Mouse (Mus musculus) stomach, embryonic 14.5 days (tissue): Measurements from ENCODE around the gene Gm3468. TPM values are rescaled to one million over a fixed set of nuclear protein-coding genes. Genes with fewer than 3 reads are reported as not detected.
A peak's percentile ranks its signal among the peaks of the same experiment; 100 is the strongest.
"Not testable (repeated sequence)": the region's sequence is repeated elsewhere in the genome, so short reads cannot be mapped to it uniquely, and the experiment has no call there.

ENCODE experiments used
- ATAC-seq: fragments of 200-750 bp; cut with Nextera tagmentation; 2 replicates; pipeline ENCODE4 v1.8.0; 2017; ENCODE audit warnings: low read depth, moderate TSS enrichment; ENCODE audit not compliant: insufficient number of reproducible peaks, insufficient read depth, low FRiP score
- H3K27ac ChIP-seq: fragments of 300-500 bp; sonication (generic); 2 replicates; pipeline ENCODE4 v1.5.1; 2014; ENCODE audit warnings: mild to moderate bottlenecking, low read length, moderate library complexity, mixed read lengths
- H3K27me3 ChIP-seq: fragments of 300-500 bp; sonication (generic); 2 replicates; pipeline ENCODE4 v1.6.1; 2014; ENCODE audit warnings: low read length, control low read depth, mixed read lengths; ENCODE audit not compliant: control insufficient read depth, insufficient read depth
- H3K36me3 ChIP-seq: fragments of 300-500 bp; sonication (generic); 2 replicates; pipeline ENCODE4 v1.6.1; 2014; ENCODE audit warnings: mild to moderate bottlenecking, control low read depth, low read length, moderate library complexity, mixed read lengths; ENCODE audit not compliant: control insufficient read depth, insufficient read depth
- H3K4me1 ChIP-seq: fragments of 300-500 bp; sonication (generic); 2 replicates; pipeline ENCODE4 v1.6.1; 2014; ENCODE audit warnings: low read length, control low read depth, mixed read lengths; ENCODE audit not compliant: control insufficient read depth, insufficient read depth
- H3K4me2 ChIP-seq: fragments of 300-500 bp; sonication (generic); replicated peaks from 2 replicates; pipeline ENCODE4 v1.6.1; 2014; ENCODE audit warnings: low read depth, low read length, control low read depth
- H3K4me3 ChIP-seq: fragments of 300-500 bp; sonication (generic); 2 replicates; pipeline ENCODE4 v1.5.1; 2014; ENCODE audit warnings: low read depth, low read length, control low read depth
- H3K9ac ChIP-seq: fragments of 300-500 bp; sonication (generic); replicated peaks from 2 replicates; pipeline ENCODE4 v1.6.1; 2014; ENCODE audit warnings: low read depth, mild to moderate bottlenecking, control low read depth, low read length, moderate library complexity, mixed read lengths
- H3K9me3 ChIP-seq: fragments of 300-500 bp; sonication (generic); 2 replicates; pipeline ENCODE4 v1.6.1; 2016; ENCODE audit warnings: low read depth, low read length, control low read depth; ENCODE audit not compliant: control insufficient read depth
- WGBS: fragments of 180-500 bp; shearing (Covaris S2); extraction: QIAGEN DNeasy Blood & Tissue Kit; methylation state at CpG from one replicate; pipeline ENCODE4 v1.1.7; 2014; 5-methylcytosine and 5-hydroxymethylcytosine counted together
- polyA plus RNA-seq: library from polyadenylated mRNA; unstranded; fragments of >200 nt; fragmentation: Nextera tagmentation; extraction: Ambion mirVana; gene quantifications from 2 replicates; pipeline ENCODE4 v1.2.1, GENCODE M21; 2014

Gm3468 gene
- polyA plus RNA-seq, result 3.8 and 4.4 TPM in 2 replicates

DNA sequence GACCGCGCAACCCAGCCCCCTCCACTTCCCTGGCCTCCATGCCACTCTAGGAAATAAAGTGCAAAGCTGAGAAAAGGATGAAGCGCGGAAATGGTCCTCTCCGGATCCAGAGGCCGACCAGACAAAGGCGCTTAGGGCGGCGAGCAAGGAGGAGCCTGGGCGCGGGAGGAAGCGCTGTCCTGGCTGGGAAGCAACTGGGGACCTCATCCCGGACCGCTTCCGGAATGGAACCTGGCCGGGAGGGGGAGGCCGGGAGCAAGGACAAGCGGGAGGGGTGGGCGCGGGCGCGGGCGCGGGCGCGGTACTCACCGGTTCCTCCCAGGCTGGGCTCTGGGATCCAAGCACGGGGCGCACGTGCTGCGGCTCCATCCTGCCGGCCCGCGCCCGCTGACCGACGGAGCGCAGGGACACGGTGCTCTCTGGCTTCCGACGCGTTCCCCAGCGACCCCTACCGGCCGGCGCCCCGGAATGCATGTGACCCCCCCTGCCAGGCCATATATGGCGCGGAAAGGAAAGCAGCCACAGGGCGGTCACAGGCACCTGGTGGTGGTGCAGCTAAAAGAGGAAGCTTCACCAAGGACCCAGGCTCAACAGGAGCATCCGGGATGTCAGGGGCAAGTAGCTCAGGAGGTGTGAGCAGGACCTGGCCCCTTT lies at the start of gene Gm3468:
Gene Gm3468, minus strand, starts transcription at position 394 of the 654 bp plus-strand sequence.
- H3K27me3 ChIP-seq, H3K4me1 ChIP-seq, H3K9me3 ChIP-seq, H3K36me3 ChIP-seq, H3K27ac ChIP-seq, H3K9ac ChIP-seq: not testable (repeated sequence)
- peak within 1 kb of the TSS; percentile 35 for H3K4me2 ChIP-seq
- under 1% methylated on average over 26 of the region's 51 CpGs for WGBS
- peak within 1 kb of the TSS; percentile 24 for H3K4me3 ChIP-seq
- ATAC-seq, result peak; percentile 85; the same call in 1 of the 2 replicates

DNA sequence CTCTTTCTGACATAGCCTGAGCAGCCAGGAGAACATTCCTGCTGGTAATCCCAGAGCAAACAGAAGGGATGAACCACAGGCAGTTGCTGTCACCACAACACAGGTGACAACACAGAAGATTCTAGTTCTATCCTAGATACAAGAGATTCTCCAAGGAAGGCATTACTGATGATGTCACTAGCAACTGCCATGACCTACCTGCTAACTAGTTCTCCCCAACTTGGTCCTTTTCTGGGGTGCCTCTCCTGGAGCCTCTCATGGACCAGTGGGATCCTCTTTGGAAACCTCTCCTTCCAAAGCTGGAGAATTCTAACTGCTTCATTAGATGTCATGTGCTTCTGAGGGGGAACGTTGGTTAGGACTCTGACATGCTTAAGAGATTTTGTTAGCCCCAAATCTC lies 17.2 kb upstream of the Gm3468 start, which contains the start of gene Gm3476:
Gene Gm3476, minus strand, starts transcription at position 101 of the 400 bp plus-strand sequence.
- not testable (repeated sequence) for H3K4me3 ChIP-seq, ATAC-seq, H3K9me3 ChIP-seq, H3K4me1 ChIP-seq, H3K9ac ChIP-seq, H3K4me2 ChIP-seq, H3K36me3 ChIP-seq, H3K27me3 ChIP-seq, H3K27ac ChIP-seq
- no CpG with 5 or more reads among the region's 1 CpGs for WGBS

DNA sequence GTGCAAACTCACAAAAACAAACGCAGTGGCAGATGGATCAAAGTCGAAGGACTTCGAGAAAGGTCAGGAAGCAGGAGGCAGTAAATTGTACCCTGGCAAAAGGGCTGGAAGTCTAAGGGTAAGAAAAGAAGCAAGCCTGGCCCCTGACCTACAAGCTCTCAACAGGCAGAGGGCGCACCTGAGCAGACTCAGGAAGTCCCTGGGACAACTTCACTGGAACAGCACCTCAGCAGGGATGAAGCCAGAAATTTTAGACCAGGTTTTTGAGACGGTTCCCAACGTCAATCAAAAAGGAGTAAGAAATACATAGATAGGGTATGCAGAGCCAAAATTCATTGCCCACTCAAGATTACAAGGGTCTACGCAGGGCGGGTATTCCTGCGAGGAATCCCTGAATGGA lies 965 bp downstream of the Gm3468 start:
- peak overlapping the region; percentile 35 for H3K4me2 ChIP-seq
- ATAC-seq, H3K4me3 ChIP-seq, H3K36me3 ChIP-seq, H3K9me3 ChIP-seq, H3K27me3 ChIP-seq, H3K4me1 ChIP-seq, H3K27ac ChIP-seq, H3K9ac ChIP-seq: not testable (repeated sequence)
- 12% methylated on average over 8 of the region's 9 CpGs for WGBS

DNA sequence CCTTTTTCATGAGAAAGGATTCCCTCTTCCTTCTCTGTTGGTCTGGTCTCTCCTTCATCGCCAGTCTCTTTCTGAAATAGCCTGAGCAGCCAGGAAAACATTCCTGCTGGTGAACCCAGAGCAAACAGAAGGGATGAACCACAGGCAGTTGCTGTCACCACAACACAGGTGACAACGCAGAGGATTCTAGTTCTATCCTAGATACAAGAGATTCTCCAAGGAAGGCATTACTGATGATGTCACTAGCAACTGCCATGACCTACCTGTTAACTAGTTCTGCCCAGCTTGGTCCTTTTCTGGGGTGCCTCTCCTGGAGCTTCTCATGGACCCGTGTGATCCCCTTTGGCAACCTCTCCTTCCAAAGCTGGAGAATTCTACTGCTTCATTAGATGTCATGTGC lies 14.6 kb downstream of the Gm3468 start, which contains the start of gene Gm8206:
Gene Gm8206, minus strand, starts transcription at position 101 of the 400 bp plus-strand sequence.
- H3K4me2 ChIP-seq, H3K9me3 ChIP-seq, H3K4me3 ChIP-seq, H3K9ac ChIP-seq, H3K36me3 ChIP-seq, H3K27me3 ChIP-seq, H3K27ac ChIP-seq, ATAC-seq, H3K4me1 ChIP-seq: not testable (repeated sequence)
- 83% methylated on average over 2 of the region's 3 CpGs for WGBS

DNA sequence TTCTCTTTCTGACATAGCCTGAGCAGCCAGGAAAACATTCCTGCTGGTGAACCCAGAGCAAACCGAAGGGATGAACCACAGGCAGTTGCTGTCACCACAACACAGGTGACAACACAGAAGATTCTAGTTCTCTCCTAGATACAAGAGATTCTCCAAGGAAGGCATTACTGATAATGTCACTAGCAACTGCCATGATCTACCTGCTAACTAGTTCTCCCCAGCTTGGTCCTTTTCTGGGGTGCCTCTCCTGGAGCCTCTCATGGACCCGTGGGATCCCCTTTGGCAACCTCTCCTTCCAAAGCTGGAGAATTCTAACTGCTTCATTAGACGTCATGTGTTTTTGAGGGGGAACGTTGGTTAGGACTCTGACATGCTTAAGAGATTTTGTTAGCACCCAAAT lies 50.3 kb downstream of the Gm3468 start, which contains the start of gene Gm6337:
Gene Gm6337, minus strand, starts transcription at position 101 of the 400 bp plus-strand sequence.
- H3K9ac ChIP-seq, H3K9me3 ChIP-seq: not testable (repeated sequence)
- WGBS, result 93% methylated on average over 3 of the region's 4 CpGs

More for the DNA sequence above, 50.3 kb downstream of the Gm3468 start, which contains the start of gene Gm6337:
- H3K4me1 ChIP-seq, H3K27ac ChIP-seq, H3K27me3 ChIP-seq, H3K36me3 ChIP-seq, H3K4me2 ChIP-seq, ATAC-seq, H3K4me3 ChIP-seq: not testable (repeated sequence)

Other genes with a start within 250 kb of the Gm3468 start
- 0.67 and 0.95 TPM in 2 replicates for gene Gm8237, start 228.3 kb downstream of the Gm3468 start, polyA plus RNA-seq
- gene Gm3248, start 146.9 kb downstream of the Gm3468 start, polyA plus RNA-seq, result 0.91 and 1.1 TPM in 2 replicates
- not detected in 2 replicates for gene Gm3453, start 129.5 kb downstream of the Gm3468 start, polyA plus RNA-seq
- gene Gm6337, start 50.4 kb downstream of the Gm3468 start, polyA plus RNA-seq, result not detected in 2 replicates
- gene Gm8206, start 14.7 kb downstream of the Gm3468 start, polyA plus RNA-seq, result 1.6 and 2.6 TPM in 2 replicates
- not detected in 2 replicates for gene Gm3476, start 17.1 kb upstream of the Gm3468 start, polyA plus RNA-seq
- gene Gm21560, start 110.6 kb upstream of the Gm3468 start, polyA plus RNA-seq, result not detected in 2 replicates
- 1.1 and 1.6 TPM in 2 replicates for gene Gm3411, start 178.6 kb upstream of the Gm3468 start, polyA plus RNA-seq
- gene Gm21103, start 196.2 kb upstream of the Gm3468 start, polyA plus RNA-seq, result not detected in 2 replicates
- not detected in 2 replicates for gene Gm3618, start 235.0 kb upstream of the Gm3468 start, polyA plus RNA-seq